Mouse (Mus musculus): ENCODE measurements around the gene Zfp692.

The Zfp692 gene

GRCm38 (mm10) chr11:58308661-58309060 is 1.8 kb downstream of the Zfp692 start:
- no peak for DNase-seq (ENCODE audit: low spot score)

DNA sequence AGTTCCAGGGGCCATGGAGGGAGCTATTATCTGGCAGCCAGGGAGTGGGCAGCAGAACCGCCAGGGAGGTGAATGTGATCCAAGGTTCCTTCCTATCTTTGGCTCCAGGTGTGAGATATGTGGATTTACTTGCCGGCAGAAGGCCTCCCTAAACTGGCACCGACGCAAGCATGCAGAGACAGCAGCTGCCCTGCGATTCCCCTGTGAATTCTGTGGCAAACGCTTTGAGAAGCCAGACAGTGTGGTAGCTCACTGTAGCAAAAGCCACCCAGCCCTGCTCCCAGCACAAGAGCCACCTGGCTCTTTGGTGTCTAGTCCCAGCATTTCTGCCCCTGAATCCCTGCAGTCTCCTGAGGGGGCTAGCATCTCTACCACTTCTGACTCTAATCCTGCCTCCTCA is 7.2 kb downstream of the Zfp692 start:
- no peak for DNase-seq (ENCODE audit: low spot score)

DNA sequence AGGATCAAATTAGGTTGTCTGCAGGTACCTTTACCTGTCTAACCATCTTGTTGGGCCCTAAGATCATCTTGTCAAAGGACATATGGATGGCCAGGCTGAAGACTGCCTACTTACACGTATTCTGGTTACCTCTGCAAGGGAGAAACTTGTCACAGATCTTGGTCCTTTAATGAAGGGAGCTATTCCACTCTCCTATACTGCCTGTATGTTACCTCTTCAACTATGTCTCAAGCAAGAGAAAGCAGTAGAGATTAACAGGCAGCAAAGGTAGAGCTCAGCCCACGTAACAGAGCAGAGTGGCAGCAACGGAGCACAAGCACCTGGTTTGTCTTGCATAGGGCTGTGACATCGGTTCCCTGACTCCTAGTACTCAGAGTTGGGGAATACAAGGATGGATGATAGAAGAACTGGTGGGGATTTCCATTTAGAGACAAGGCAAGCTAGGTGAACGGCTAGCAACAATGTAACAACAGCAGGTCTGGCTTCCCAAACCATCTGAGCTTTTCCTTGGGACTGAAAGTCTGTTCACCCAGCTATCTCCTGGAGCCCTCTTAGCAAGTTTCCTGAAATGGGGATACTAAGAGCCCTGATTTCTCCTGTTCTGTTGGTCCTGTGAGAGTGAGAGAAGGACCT is 8.8 kb downstream of the Zfp692 start:
- DNase-seq (ENCODE audit: low spot score) = no peak

DNA sequence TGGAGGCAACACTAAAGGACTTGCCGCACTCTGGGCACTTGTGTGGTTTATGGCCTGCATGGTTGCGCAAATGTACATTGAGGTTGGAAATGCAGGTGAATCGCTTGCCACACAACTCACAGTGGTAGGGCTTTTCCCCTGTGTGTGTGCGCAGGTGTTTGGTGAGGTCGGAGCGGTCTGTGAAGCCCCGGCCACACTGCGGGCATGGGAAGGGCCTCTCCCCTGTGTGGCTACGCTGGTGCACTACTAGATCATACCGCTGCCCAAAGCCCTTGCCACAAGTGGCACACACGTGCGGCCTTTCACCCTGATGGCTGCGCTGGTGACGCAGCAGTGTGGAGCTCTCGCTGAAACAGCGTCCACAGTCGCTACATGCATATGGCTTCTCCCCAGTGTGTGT is 9.5 kb downstream of the Zfp692 start:
- DNase-seq (ENCODE audit: low spot score) = no peak

- no peak for DNase-seq (ENCODE audit: low spot score)
Observed at GRCm38 (mm10) chr11:58316768-58317390, 10.0 kb downstream of the Zfp692 start.

DNA sequence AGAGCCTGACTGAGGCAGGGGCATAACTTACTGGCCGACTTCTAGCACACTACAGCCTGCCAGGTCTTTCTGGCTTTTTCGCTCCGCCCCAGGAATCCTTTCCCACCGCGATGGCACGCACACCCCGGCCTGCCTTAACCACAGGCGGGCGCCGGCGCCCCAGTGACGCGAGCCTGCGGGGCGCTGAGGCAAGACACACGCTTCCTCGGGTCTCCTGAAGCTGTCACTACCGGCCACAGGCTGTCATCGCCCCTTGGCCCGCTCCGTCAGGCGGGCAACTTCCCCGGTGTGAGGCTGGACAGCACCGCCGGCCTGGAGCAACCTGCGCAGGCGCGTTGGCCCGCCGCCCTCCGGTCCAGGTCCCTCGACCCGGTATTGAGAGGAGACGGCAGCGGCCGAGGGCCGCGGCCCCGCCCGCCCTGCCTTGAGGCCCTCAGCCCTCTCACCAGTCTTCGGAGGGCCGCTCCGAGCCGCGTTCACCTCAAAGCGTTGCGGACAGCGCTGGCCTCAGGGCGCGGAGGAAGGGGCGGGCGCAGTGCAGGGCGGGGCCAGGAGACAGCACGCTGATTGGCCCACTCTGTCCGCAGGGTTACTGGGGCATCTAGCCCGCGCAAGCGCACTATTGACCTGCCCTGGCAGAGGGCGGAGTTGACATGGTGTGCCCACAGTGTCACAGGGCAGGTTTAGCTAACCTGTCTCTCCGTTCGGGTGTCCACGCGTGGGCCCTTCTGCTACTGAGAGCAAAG is 16.1 kb downstream of the Zfp692 start:
- peak; percentile 98 for DNase-seq (ENCODE audit: low spot score)

DNA sequence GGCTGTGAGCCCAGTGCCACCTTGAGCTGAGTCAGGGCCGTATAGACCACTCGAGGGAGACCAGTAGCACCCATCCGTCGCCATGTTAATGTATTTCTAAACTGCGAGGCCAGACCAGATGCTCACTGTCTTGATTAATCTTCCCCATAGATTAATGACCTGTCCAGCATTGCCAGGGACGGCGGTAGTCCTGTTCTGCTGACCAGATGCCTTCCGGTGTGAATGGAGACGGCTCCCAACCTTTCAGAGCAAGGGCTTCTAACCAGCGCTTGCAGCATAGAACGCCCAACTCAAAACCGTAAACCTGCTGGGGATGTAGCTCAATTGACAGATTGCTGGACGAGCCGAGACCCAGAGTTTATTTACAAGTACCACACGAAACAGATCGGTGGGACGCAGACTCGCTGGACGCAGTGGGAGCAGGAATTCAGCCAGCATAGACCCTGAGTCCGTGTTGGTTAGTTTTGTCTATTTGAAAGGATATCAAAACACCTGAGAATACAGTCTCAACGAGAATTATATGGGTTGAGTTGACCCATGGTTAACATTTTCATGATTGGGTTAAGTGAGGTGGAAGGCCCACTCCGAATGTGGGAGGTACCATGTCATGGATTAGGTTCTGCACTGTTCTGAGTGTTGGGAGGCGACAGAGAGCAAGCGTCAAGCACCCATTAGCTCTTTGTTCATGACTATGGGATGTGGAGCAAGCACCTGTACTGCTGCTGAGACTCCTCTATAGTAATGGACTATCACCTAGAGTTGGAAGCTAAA is 16.9 kb downstream of the Zfp692 start:
- no peak for DNase-seq (ENCODE audit: low spot score)

DNA sequence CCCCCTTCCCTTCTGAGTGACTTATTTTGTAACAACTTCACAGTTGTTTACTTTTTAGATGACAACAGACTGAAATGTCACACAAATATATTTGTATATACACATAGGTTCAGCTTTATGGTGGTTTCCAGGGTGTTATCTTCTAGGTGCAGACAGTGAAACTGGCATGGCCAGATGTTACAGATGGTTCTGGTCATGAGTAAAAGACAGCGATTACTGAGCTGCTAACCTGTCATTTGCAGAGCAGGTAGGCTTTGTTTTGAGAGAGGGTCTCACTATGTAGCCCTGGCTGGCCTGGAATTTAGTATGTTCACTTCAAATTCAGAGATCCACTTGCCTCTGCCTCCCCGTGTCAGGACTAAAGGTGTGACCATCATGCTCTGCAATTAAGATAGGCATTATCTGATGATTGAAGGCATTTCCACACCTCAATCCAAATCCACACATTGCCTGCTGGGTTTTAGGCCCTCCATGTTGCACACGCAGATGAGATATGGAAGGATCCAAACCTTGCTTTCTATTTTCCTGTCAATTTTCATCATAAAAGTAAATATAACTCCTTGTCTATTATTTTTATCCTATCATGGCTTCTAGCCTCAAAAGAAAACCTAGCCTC is 17.9 kb downstream of the Zfp692 start:
- no peak for DNase-seq (ENCODE audit: low spot score)

DNA sequence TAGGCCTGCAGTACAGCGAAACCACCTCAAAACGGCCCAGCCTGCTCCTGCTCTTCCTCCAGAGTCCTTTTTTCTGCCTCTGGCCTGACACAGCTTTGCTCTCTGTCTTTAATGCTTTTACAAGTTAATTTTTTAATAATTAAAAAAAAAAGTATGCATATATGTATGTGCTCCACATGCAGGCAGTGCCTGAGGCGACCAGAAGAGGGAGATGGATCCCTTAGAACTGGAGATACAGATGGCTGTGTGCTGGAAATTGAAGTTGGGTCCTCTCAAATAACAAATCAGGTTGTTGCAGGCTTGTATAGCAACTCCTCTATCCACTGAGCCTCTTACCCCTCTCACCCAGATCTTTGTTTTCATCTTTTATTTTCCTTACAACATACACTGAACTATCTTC is 19.9 kb downstream of the Zfp692 start:
- DNase-seq (ENCODE audit: low spot score) = no peak

DNA sequence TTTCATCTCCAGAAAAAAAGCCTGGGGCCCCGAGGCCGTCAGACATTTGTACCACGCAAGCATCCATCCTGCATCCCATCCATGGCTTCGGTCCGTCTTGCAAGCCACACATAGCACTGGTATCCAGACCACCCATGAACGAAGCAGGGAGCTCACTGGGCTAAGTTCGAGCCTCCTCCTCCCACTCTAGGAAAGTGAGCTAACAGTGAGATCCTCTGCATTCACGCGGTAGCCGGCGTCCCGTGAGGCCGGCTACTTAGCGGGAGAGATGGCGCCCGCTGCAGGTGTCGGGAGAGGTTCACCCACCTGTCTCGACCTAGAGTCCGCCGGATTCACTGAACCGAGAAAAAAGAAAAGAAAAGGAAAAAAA is 23.0 kb downstream of the Zfp692 start:
- DNase-seq (ENCODE audit: low spot score) = no peak

GRCm38 (mm10) chr11:58330276-58331148 is 23.6 kb downstream of the Zfp692 start, which contains the start of the genes Zfp672 and Sh3bp5l:
Gene Zfp672, minus strand, starts transcription at chr11:58330339.
Gene Sh3bp5l, plus strand, starts transcription at chr11:58330724.
- DNase-seq (ENCODE audit: low spot score) = peak; percentile 87

DNA sequence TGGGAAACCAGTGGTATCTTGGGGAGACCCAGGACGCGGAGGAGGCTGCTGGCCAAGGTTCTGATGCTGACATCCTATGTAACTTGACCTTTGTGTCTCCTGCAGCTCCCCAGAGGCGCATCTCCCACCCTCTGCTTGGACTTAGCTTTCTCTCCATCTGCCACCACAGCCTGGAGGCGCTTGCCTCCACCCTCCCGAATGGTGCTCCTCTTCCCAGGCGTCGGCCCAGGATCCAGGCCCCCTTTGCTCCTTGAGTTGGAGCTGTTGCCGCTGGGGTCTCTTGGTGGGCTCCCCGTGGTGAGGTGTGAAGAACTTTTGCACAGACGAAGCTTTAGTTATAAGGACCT is 24.3 kb downstream of the Zfp692 start:
- peak; percentile 57 for DNase-seq (ENCODE audit: low spot score)

DNA sequence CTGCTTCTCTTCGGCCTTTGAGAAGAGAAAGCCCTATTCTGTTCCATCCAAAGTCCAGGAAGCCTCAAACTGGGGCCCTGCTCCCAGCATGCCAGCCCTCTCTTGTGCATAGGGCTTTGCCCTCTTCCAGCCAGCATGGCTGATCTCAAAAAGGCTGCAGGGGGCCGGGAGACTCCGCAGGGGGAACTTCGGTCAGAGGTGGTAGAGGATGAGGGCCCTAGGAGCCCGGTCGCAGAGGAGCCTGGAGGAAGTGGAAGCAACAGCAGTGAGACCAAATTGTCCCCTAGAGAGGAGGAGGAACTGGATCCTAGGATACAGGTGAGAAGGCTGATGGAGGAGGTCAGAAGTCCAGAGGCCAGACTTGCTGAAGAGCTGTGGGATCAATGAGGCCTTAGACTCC is 24.7 kb downstream of the Zfp692 start:
- DNase-seq (ENCODE audit: low spot score) = no peak

DNA sequence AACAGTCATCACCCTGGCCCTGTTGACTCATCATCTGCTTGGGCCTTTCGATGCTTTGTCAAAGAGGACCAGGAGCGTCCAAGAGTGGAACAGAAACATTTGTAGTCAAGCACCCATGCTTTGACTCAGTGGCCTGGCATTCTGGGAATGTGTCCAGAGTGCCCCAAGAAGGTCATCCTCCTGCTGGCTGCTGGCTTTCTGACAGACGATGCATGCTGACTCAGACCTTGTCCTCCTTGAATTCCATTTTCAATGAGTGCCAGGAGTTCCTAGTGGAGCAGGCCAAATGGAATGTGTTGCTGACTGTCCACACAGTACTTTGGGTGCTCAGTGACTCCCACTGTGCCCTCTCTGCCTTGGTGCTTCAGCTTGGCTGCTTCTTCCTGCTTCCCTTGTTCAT is 27.9 kb downstream of the Zfp692 start:
- DNase-seq (ENCODE audit: low spot score) = no peak

- no peak for DNase-seq (ENCODE audit: low spot score)
Observed at GRCm38 (mm10) chr11:58346745-58347144, 39.9 kb downstream of the Zfp692 start.

DNA sequence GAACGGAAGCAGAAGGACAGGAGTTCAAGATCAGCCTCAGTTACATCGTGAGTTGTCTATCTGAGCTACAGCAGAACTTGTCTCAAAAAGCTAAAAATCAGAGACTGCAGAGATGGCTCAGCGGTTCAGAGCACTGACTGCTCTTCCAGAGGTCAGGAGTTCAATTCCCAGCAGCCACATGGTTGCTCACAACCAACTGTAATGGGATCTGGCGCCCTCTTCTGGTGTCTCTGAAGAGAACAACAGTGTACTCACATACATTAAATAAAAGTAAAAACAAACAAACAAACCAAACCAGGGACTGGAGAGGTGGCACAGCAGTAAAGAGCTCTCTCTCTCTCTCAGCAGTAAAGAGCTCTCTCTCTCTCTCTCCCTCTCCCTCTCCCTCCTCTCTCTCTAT is 43.8 kb downstream of the Zfp692 start:
- DNase-seq (ENCODE audit: low spot score) = no peak

DNA sequence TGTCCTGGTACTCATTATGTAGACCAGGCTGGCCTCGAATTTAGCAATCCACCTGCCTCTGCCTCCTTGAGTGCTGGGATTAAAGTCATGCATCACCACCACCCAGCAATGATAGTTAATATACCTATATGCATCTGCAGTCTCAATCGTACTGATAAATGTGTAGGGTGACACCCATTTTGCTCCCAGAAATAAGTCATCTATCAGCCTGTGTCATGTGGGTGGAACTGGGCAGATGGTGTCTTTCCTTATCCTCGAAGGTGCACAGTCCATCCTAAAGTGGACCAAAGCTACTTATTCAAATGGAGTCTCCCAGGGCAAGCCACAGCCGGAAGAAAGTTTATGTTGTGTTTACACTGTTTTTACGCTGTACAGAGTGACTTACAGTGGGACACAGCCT is 44.3 kb downstream of the Zfp692 start:
- no peak for DNase-seq (ENCODE audit: low spot score)

- DNase-seq (ENCODE audit: low spot score) = no peak
Observed at GRCm38 (mm10) chr11:58352681-58353548, 46.0 kb downstream of the Zfp692 start.

GRCm38 (mm10) chr11:58353709-58354108 is 46.8 kb downstream of the Zfp692 start:
- no peak for DNase-seq (ENCODE audit: low spot score)

GRCm38 (mm10) chr11:58354476-58354875 is 47.6 kb downstream of the Zfp692 start:
- DNase-seq (ENCODE audit: low spot score) = no peak

All from testis, postnatal 10 days (tissue).